In genomic region chr13:102670503-102670902, GRCm38 (mm10) we compare ENCODE assay signal across 23 mouse cellular contexts. TPM values are rescaled to one million over a fixed set of nuclear protein-coding genes. Genes with fewer than 3 reads are reported as not detected.
DNase-seq lines count a peak whose midpoint lies in the region; ATAC-seq lines count a peak whose summit lies in the region.
"Had no signal": no experiment of that assay in that cellular context is flagged by ENCODE, and none has a peak within 500 bp of the region (broad histone marks: within the 10 kb centered on the region; RNA-seq: fewer than 3 reads in every experiment).

No protein-coding gene starts in this region.

- intact Hi-C loops in gastrocnemius, postnatal 14 days (cut with DNase I; ENCODE audit: low total_unique reads), result loop anchor here (10.0 kb wide), 1 partner anchor 444 kb away; no protein-coding TSS in a partner anchor

- 81% methylated on average over 7 of the region's 7 CpGs for WGBS in limb, embryonic 11.5 days
- WGBS in limb, embryonic 10.5 days, result 79% methylated on average over 7 of the region's 7 CpGs
- 66% methylated on average over 7 of the region's 7 CpGs for WGBS in limb, embryonic 12.5 days

- no peak overlapping the region for H3K4me3 ChIP-seq in limb, embryonic 11.5 days (ENCODE audit: low read depth, low read length)
- no peak overlapping the region for H3K4me3 ChIP-seq in limb, embryonic 10.5 days
- no peak overlapping the region for H3K4me3 ChIP-seq in limb, embryonic 12.5 days (replicated peaks)
- H3K4me3 ChIP-seq: forebrain, embryonic 13.5 days; heart, adult 2 months; hindbrain, embryonic 12.5 days; liver, embryonic 12.5 days; lung, embryonic 15.5 days; neural tube, embryonic 15.5 days had no signal

- no peaks in the 10 kb centered on the region for H3K9me3 ChIP-seq in limb, embryonic 11.5 days (ENCODE audit: control insufficient read depth, low read length)
- H3K9me3 ChIP-seq in limb, embryonic 10.5 days (replicated peaks), result no peaks in the 10 kb centered on the region
- no peaks in the 10 kb centered on the region; the same call in 1 of the 2 replicates for H3K9me3 ChIP-seq in limb, embryonic 12.5 days
- H3K9me3 ChIP-seq: forebrain, embryonic 13.5 days; G1E; hindbrain, embryonic 12.5 days; liver, embryonic 12.5 days; lung, embryonic 15.5 days; neural tube, embryonic 15.5 days had no signal

- DNase-seq in gastrocnemius, postnatal 25 days, result peak; percentile 25
- DNase-seq in gastrocnemius, postnatal 14 days, result no peak
- no peak for DNase-seq in limb, embryonic 11.5 days (ENCODE audit: low spot score)
- no peak for DNase-seq in limb, embryonic 10.5 days (ENCODE audit: low spot score)
- peak; percentile 66 for DNase-seq in ES-CJ7 (ENCODE audit: low read depth, low spot score)
- DNase-seq in urinary bladder, postnatal 14 days (ENCODE audit: low spot score), result no peak
- DNase-seq in cerebellum, postnatal 4 days (ENCODE audit: low spot score in 2 of 2), result no peak
- DNase-seq: adrenal gland, postnatal 25 days; cerebellum, adult 11 months; cerebellum, postnatal 10 days; heart, adult 2 months; lung, postnatal 4 days; right cerebral cortex, postnatal 25 days; thymus, postnatal 36 days had no signal

- ATAC-seq in limb, embryonic 11.5 days (ENCODE audit: insufficient number of reproducible peaks, low FRiP score, low TSS enrichment, low read depth), result peak; percentile 67
- peak; percentile 72; the same call in 1 of the 2 replicates for ATAC-seq in limb, embryonic 12.5 days (ENCODE audit: insufficient number of reproducible peaks, insufficient read depth, low FRiP score, low TSS enrichment, low read depth)
- ATAC-seq: CD4-positive, CD25-positive, alpha-beta regulatory T cell, adult 4 months; forebrain, embryonic 13.5 days; liver, embryonic 12.5 days had no signal

- H3K4me2 ChIP-seq in limb, embryonic 11.5 days (ENCODE audit: low read depth, severe bottlenecking), result no peak overlapping the region
- H3K4me2 ChIP-seq in limb, embryonic 12.5 days, result no peak overlapping the region
- H3K4me2 ChIP-seq: forebrain, embryonic 13.5 days; hindbrain, embryonic 12.5 days; liver, embryonic 12.5 days; lung, embryonic 15.5 days; midbrain, embryonic 11.5 days; neural tube, embryonic 15.5 days had no signal

- H3K9ac ChIP-seq in limb, embryonic 11.5 days (ENCODE audit: low read length), result no peak overlapping the region
- H3K9ac ChIP-seq in limb, embryonic 12.5 days (replicated peaks), result no peak overlapping the region
- H3K9ac ChIP-seq: forebrain, embryonic 13.5 days; hindbrain, embryonic 12.5 days; liver, embryonic 12.5 days; lung, embryonic 15.5 days; neural tube, embryonic 15.5 days had no signal

- no peaks in the 10 kb centered on the region for H3K4me1 ChIP-seq in limb, embryonic 11.5 days (ENCODE audit: control insufficient read depth, insufficient read depth, low read length)
- no peaks in the 10 kb centered on the region; the same call in 1 of the 2 replicates for H3K4me1 ChIP-seq in limb, embryonic 10.5 days
- H3K4me1 ChIP-seq in limb, embryonic 12.5 days (replicated peaks), result peaks cover 5% of the 10 kb centered on the region
- H3K4me1 ChIP-seq: neural tube, embryonic 15.5 days had no signal

- H3K36me3 ChIP-seq in limb, embryonic 11.5 days (ENCODE audit: control insufficient read depth, insufficient read depth, low read length), result no peaks in the 10 kb centered on the region
- no peaks in the 10 kb centered on the region for H3K36me3 ChIP-seq in limb, embryonic 10.5 days
- H3K36me3 ChIP-seq in limb, embryonic 12.5 days, result no peaks in the 10 kb centered on the region
- H3K36me3 ChIP-seq: G1E; hindbrain, embryonic 12.5 days; liver, embryonic 12.5 days; lung, embryonic 15.5 days; neural tube, embryonic 15.5 days had no signal

- H3K27ac ChIP-seq in limb, embryonic 11.5 days (replicated peaks; ENCODE audit: low read depth, low read length), result no peak overlapping the region
- H3K27ac ChIP-seq in limb, embryonic 10.5 days, result no peak overlapping the region
- H3K27ac ChIP-seq in limb, embryonic 12.5 days, result no peak overlapping the region
- H3K27ac ChIP-seq: forebrain, embryonic 13.5 days; heart, adult 2 months; hindbrain, embryonic 12.5 days; liver, embryonic 12.5 days; neural tube, embryonic 15.5 days had no signal

- no peaks in the 10 kb centered on the region for H3K27me3 ChIP-seq in limb, embryonic 11.5 days (ENCODE audit: control insufficient read depth, insufficient read depth, low read length)
- H3K27me3 ChIP-seq in limb, embryonic 10.5 days (ENCODE audit: low read depth, poor library complexity, severe bottlenecking), result peaks cover 7% of the 10 kb centered on the region; the same call in 1 of the 2 replicates
- peaks cover 9% of the 10 kb centered on the region for H3K27me3 ChIP-seq in limb, embryonic 12.5 days
- H3K27me3 ChIP-seq: forebrain, embryonic 13.5 days; hindbrain, embryonic 12.5 days; lung, embryonic 15.5 days; neural tube, embryonic 15.5 days had no signal

RNA-seq across cellular contexts. Expression of gene Cd180, which starts 22.9 kb away (rescaled TPM):
- total RNA-seq in gastrocnemius, postnatal 25 days (2021), result under 1 TPM; 0.13 to 0.40 TPM
- under 1 TPM; 0.20 to 0.45 TPM for total RNA-seq in gastrocnemius, postnatal 14 days (2021)
- 0.33 and 0.38 TPM in 2 replicates for polyA plus RNA-seq in limb, embryonic 11.5 days (2014; fragmentation: Nextera tagmentation; extraction: Ambion mirVana)
- 0.15 TPM in 1 of 2 replicates, not detected in the other for polyA plus RNA-seq in limb, embryonic 10.5 days (2016; fragmentation: Nextera tagmentation; extraction: Ambion mirVana)
- polyA plus RNA-seq in limb, embryonic 12.5 days (2016; fragmentation: Nextera tagmentation; extraction: Ambion mirVana), result 0.16 and 0.82 TPM in 2 replicates
- polyA plus RNA-seq: G1E had no signal

Comparison
In these comparisons a context has a peak if more than half of its experiments do, and no peak if none do; other contexts are left out.
1. DNase-seq: peak in gastrocnemius, postnatal 25 days (single experiment) and ES-CJ7 (single experiment); none in gastrocnemius, postnatal 14 days (single experiment), limb, embryonic 11.5 days (single experiment), limb, embryonic 10.5 days (single experiment), urinary bladder, postnatal 14 days (single experiment) and cerebellum, postnatal 4 days (0 of 2).